In genomic region chr17:82636459-82637189, GRCm38 (mm10) we compare ENCODE assay signal across 19 mouse cellular contexts.
DNase-seq lines count a peak whose midpoint lies in the region; ATAC-seq and TF ChIP-seq lines count a peak whose summit lies in the region.
"Had no signal": no experiment of that assay in that cellular context is flagged by ENCODE, and none has a peak within 500 bp of the region (broad histone marks: within the 10 kb centered on the region; RNA-seq: fewer than 3 reads in every experiment).

No protein-coding gene starts in this region.

- H3K4me3 ChIP-seq in kidney, embryonic 15.5 days (replicated peaks), result no peak overlapping the region
- H3K4me3 ChIP-seq in limb, embryonic 14.5 days (replicated peaks; ENCODE audit: low read length), result no peak overlapping the region
- H3K4me3 ChIP-seq in limb, embryonic 10.5 days, result no peak overlapping the region
- no peak overlapping the region for H3K4me3 ChIP-seq in MEL (ENCODE audit: control insufficient read depth in 1 of 2, insufficient read depth in 1 of 2, low read depth in 2 of 2, low read length in 2 of 2)
- H3K4me3 ChIP-seq: embryonic facial prominence, embryonic 10.5 days; forebrain, embryonic 13.5 days; heart, adult 2 months; heart, embryonic 15.5 days; hindbrain, embryonic 13.5 days had no signal

- no peaks in the 10 kb centered on the region for H3K36me3 ChIP-seq in kidney, embryonic 15.5 days
- H3K36me3 ChIP-seq in limb, embryonic 14.5 days (ENCODE audit: control insufficient read depth, insufficient read depth, low read length), result no peaks in the 10 kb centered on the region
- H3K36me3 ChIP-seq in limb, embryonic 10.5 days, result no peaks in the 10 kb centered on the region
- H3K36me3 ChIP-seq in MEL (ENCODE audit: control insufficient read depth in 1 of 2, insufficient read depth in 2 of 2, low read length in 2 of 2), result peaks cover 0 to 10% of the 10 kb centered on the region in 2 experiments; a peak in 2 of 4 replicates
- H3K36me3 ChIP-seq: embryonic facial prominence, embryonic 10.5 days; heart, embryonic 15.5 days; hindbrain, embryonic 13.5 days had no signal

- TF ChIP-seq EP300 in MEL (IDR thresholded peaks at IDR 0.05; ENCODE audit: low read depth in 1 of 2, low read length in 2 of 2), result no peak

- no peaks in the 10 kb centered on the region for H3K9me3 ChIP-seq in kidney, embryonic 15.5 days (replicated peaks)
- no peaks in the 10 kb centered on the region for H3K9me3 ChIP-seq in limb, embryonic 14.5 days (ENCODE audit: control insufficient read depth, low read length)
- H3K9me3 ChIP-seq in limb, embryonic 10.5 days (replicated peaks), result no peaks in the 10 kb centered on the region
- no peaks in the 10 kb centered on the region for H3K9me3 ChIP-seq in MEL (replicated peaks; ENCODE audit: insufficient read depth, low read length)
- H3K9me3 ChIP-seq: embryonic facial prominence, embryonic 10.5 days; forebrain, embryonic 13.5 days; heart, embryonic 15.5 days; hindbrain, embryonic 13.5 days had no signal

- TF ChIP-seq CTCF in MEL (IDR thresholded peaks at IDR 0.05 in 2 of 3, conservative IDR thresholded peaks at IDR 0.05 in 1 of 3; ENCODE audit: control insufficient read depth in 1 of 3, insufficient read depth in 1 of 3, low read depth in 2 of 3, low read length in 3 of 3, poor library complexity in 1 of 3, severe bottlenecking in 1 of 3), result no peak

- no peaks in the 10 kb centered on the region for H3K79me2 ChIP-seq in MEL (ENCODE audit: control insufficient read depth, insufficient read depth, low read length, poor library complexity)

- DNase-seq in kidney, adult 18-20 months, result no peak
- peak; percentile 8 for DNase-seq in limb, embryonic 14.5 days (ENCODE audit: low spot score)
- DNase-seq in limb, embryonic 10.5 days (ENCODE audit: low spot score), result no peak
- no peak for DNase-seq in MEL (ENCODE audit: low read depth, low spot score)
- peak; percentile 8 for DNase-seq in Muller cell, postnatal 12 days (ENCODE audit: inconsistent ontology term)
- DNase-seq: adrenal gland, postnatal 10 days; cerebellum, adult 11 months; cerebellum, adult 8-10 months; cerebellum, postnatal 14 days; forebrain, postnatal 0 days; gastrocnemius, postnatal 14 days; heart, adult 2 months; heart, postnatal 14 days had no signal

- peak; percentile 79 for ATAC-seq in kidney, embryonic 15.5 days (replicated peaks; ENCODE audit: low FRiP score)
- ATAC-seq in limb, embryonic 14.5 days (ENCODE audit: low FRiP score, low read depth), result no peak
- ATAC-seq: forebrain, embryonic 13.5 days; forebrain, postnatal 0 days had no signal

- no peak for TF ChIP-seq POLR2A in limb, embryonic 14.5 days (IDR thresholded peaks at IDR 0.05; ENCODE audit: borderline replicate concordance, extremely low read depth, insufficient read depth, insufficient read length)
- no peak for TF ChIP-seq POLR2A in MEL (IDR thresholded peaks at IDR 0.05; ENCODE audit: control insufficient read depth in 1 of 2, insufficient read depth in 1 of 2, low read depth in 1 of 2, low read length in 2 of 2, poor library complexity in 1 of 2)

- no peaks in the 10 kb centered on the region for H3K4me1 ChIP-seq in kidney, embryonic 15.5 days
- H3K4me1 ChIP-seq in limb, embryonic 14.5 days (ENCODE audit: control insufficient read depth, insufficient read depth, low read length), result no peaks in the 10 kb centered on the region
- no peaks in the 10 kb centered on the region for H3K4me1 ChIP-seq in limb, embryonic 10.5 days
- peaks cover 0 to 5% of the 10 kb centered on the region in 2 experiments; a peak in 2 of 4 replicates for H3K4me1 ChIP-seq in MEL (ENCODE audit: control insufficient read depth in 1 of 2, insufficient read depth in 2 of 2, low read length in 2 of 2)
- H3K4me1 ChIP-seq: embryonic facial prominence, embryonic 10.5 days; forebrain, embryonic 13.5 days; heart, embryonic 15.5 days; hindbrain, embryonic 13.5 days had no signal

- H3K4me2 ChIP-seq in kidney, embryonic 15.5 days, result no peak overlapping the region
- no peak overlapping the region for H3K4me2 ChIP-seq in limb, embryonic 14.5 days (replicated peaks; ENCODE audit: low read depth, low read length, severe bottlenecking)
- H3K4me2 ChIP-seq: forebrain, embryonic 13.5 days; heart, embryonic 11.5 days; heart, embryonic 15.5 days; hindbrain, embryonic 13.5 days had no signal

- TF ChIP-seq RAD21 in MEL (IDR thresholded peaks at IDR 0.05; ENCODE audit: low read depth, low read length), result no peak

- H3K27ac ChIP-seq in kidney, embryonic 15.5 days, result no peak overlapping the region; the same call in 1 of the 2 replicates
- H3K27ac ChIP-seq in limb, embryonic 14.5 days (replicated peaks; ENCODE audit: low read depth, low read length), result no peak overlapping the region
- H3K27ac ChIP-seq in limb, embryonic 10.5 days, result no peak overlapping the region
- no peak overlapping the region for H3K27ac ChIP-seq in MEL (ENCODE audit: control insufficient read depth, low read depth, low read length)
- H3K27ac ChIP-seq: embryonic facial prominence, embryonic 10.5 days; forebrain, embryonic 13.5 days; heart, adult 2 months; heart, embryonic 15.5 days; hindbrain, embryonic 13.5 days had no signal

- WGBS in kidney, embryonic 15.5 days, result 49% methylated on average over 1 of the region's 1 CpGs
- WGBS in limb, embryonic 14.5 days, result 86% methylated on average over 1 of the region's 1 CpGs
- WGBS in limb, embryonic 10.5 days, result 97% methylated on average over 1 of the region's 1 CpGs

- H3K9ac ChIP-seq in kidney, embryonic 15.5 days, result no peak overlapping the region
- H3K9ac ChIP-seq in limb, embryonic 14.5 days (ENCODE audit: low read depth, low read length, severe bottlenecking), result no peak overlapping the region
- no peak overlapping the region for H3K9ac ChIP-seq in MEL (ENCODE audit: control insufficient read depth, low read depth, low read length, poor library complexity, severe bottlenecking)
- H3K9ac ChIP-seq: forebrain, embryonic 13.5 days; forebrain, postnatal 0 days; heart, embryonic 15.5 days; hindbrain, embryonic 13.5 days had no signal

- no peaks in the 10 kb centered on the region for H3K27me3 ChIP-seq in kidney, embryonic 15.5 days
- no peaks in the 10 kb centered on the region for H3K27me3 ChIP-seq in limb, embryonic 14.5 days (ENCODE audit: control insufficient read depth, insufficient read depth, low read length)
- no peaks in the 10 kb centered on the region for H3K27me3 ChIP-seq in limb, embryonic 10.5 days (ENCODE audit: low read depth, poor library complexity, severe bottlenecking)
- H3K27me3 ChIP-seq in MEL (ENCODE audit: control insufficient read depth in 1 of 2, insufficient read depth in 2 of 2, low read length in 2 of 2), result no peaks in the 10 kb centered on the region
- H3K27me3 ChIP-seq: forebrain, embryonic 13.5 days; heart, embryonic 15.5 days; hindbrain, embryonic 13.5 days had no signal

TF ChIP-seq in MEL, 35 proteins besides CTCF, POLR2A, EP300 and RAD21:
- TF ChIP-seq USF1 (IDR thresholded peaks at IDR 0.05; ENCODE audit: low read depth, low read length), result peak; percentile 51; the same call in 1 of the 2 replicates
- TF ChIP-seq MYB (IDR thresholded peaks at IDR 0.05; ENCODE audit: low read depth, low read length), result no peak

Comparison
In these comparisons a context has a peak if more than half of its experiments do, and no peak if none do; other contexts are left out.
1. DNase-seq: peak in limb, embryonic 14.5 days (single experiment) and Muller cell, postnatal 12 days (single experiment); none in kidney, adult 18-20 months (single experiment), limb, embryonic 10.5 days (single experiment) and MEL (single experiment).